Mouse (Mus musculus): ENCODE data around the gene A530016L24Rik.

DNA sequence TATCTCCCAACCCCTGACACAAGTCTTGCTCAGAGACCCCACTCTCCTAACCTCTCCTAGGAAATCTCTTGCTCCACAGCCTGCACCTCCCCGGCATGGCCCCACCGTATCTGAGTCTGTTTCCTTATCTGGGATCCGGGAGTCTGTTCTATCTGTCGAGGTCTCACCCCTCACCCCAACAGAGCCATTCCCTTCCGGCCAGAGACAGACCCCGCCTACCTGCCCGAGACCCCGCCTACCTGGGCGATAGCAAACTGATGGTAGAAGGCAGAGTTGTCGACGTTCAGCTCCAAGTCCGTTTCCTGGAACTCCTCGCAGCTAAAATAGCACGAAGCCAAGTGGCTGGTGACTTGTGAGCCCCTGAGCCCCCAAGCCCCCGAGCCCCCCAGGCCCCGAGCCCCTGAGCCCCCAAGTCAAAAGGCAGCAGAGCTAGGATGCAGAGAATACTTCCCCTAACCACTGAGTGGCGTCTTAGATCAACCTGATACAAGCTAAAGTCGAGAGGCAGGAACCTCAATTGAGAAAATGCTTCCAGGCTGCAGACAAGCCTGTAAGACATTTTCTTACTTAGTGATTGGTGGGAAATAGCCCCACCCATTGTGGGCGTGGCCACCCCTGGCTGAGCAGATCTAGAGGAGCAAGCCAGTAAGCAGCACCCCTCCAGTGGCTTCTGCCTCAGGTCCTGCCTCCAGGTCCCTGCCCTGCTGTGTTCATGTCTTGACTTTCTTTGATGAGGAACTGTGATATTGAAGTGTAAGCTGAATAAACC, 13.9 kb downstream of the A530016L24Rik start:
- no peak for TF ChIP-seq CTCF (IDR thresholded peaks at IDR 0.05; ENCODE audit: low read depth)
- TF ChIP-seq EP300 (IDR thresholded peaks at IDR 0.05; ENCODE audit: low read depth) = no peak
